Mouse (Mus musculus): Measurements from ENCODE around the gene Adcy9. TPM values are rescaled to one million over a fixed set of nuclear protein-coding genes. Genes with fewer than 3 reads are reported as not detected.

The Adcy9 gene
- polyA plus RNA-seq, 1 experiment from 2014 or later, result 1.7 TPM

Other genes starting within 250 kb of the Adcy9 start
- 28.7 and 30.8 TPM in 2 replicates for gene Crebbp, start 206.5 kb downstream of the Adcy9 start, polyA plus RNA-seq (2015; fragmentation: Nextera tagmentation; extraction: Ambion mirVana)
- 9.3 and 13.7 TPM in 2 replicates for gene Srl, start 121.3 kb upstream of the Adcy9 start, polyA plus RNA-seq (2015; fragmentation: Nextera tagmentation; extraction: Ambion mirVana)
- 20.3 and 22.4 TPM in 2 replicates for gene Tfap4, start 139.4 kb upstream of the Adcy9 start, polyA plus RNA-seq (2015; fragmentation: Nextera tagmentation; extraction: Ambion mirVana)
- gene Glis2, start 174.2 kb upstream of the Adcy9 start, polyA plus RNA-seq (2015; fragmentation: Nextera tagmentation; extraction: Ambion mirVana), result 27.9 and 30.6 TPM in 2 replicates
- gene Pam16, start 204.5 kb upstream of the Adcy9 start, polyA plus RNA-seq (2015; fragmentation: Nextera tagmentation; extraction: Ambion mirVana), result 46.5 and 75.7 TPM in 2 replicates
- 17.2 and 17.3 TPM in 2 replicates for gene Vasn, start 219.4 kb upstream of the Adcy9 start, polyA plus RNA-seq (2015; fragmentation: Nextera tagmentation; extraction: Ambion mirVana)
- 68.4 and 77.6 TPM in 2 replicates for gene Dnaja3, start 219.5 kb upstream of the Adcy9 start, polyA plus RNA-seq (2015; fragmentation: Nextera tagmentation; extraction: Ambion mirVana)